Mouse (Mus musculus): ENCODE results near the gene Pnpla7.

GRCm38 (mm10) chr2:24970386-24970785 is 5.4 kb upstream of the Pnpla7 start:
- TF ChIP-seq CTCF (IDR thresholded peaks at IDR 0.05; ENCODE audit: extremely low read depth, insufficient read depth, low read length) (no peak), POLR2A (IDR thresholded peaks at IDR 0.05; ENCODE audit: extremely low read depth, insufficient read depth, low read length) (no peak)
